Mouse (Mus musculus): ENCODE results near the gene Lamtor4.

GRCm38 (mm10) chr5:138253061-138253460 is 2.2 kb upstream of the Lamtor4 start:
- TF ChIP-seq CTCF (IDR thresholded peaks at IDR 0.05; ENCODE audit: low read depth, low read length) (no peak), EP300 (IDR thresholded peaks at IDR 0.05; ENCODE audit: insufficient read depth, low read depth, low read length) (no peak)

Measured in ES-Bruce4 (cell line).